Mouse (Mus musculus): ENCODE measurements at regions not wholly inside any gene's neighbourhood (a gene's known extent, or its start where the extent isn't known, plus 50 kb on each side); places are given as distances from the start of the nearest gene placed in this dataset.

GRCm38 (mm10) chr14:104676810-104677209 is 154.4 kb upstream of the Rnf219 start:
- no peak for DNase-seq (ENCODE audit: low spot score in 2 of 2)

- DNase-seq (ENCODE audit: low spot score in 2 of 2), result no peak
These were observed 139.3 kb upstream of the Rnf219 start for GRCm38 (mm10) chr14:104661696-104662095.

- DNase-seq (ENCODE audit: low spot score in 2 of 2), result no peak
These were observed 136.3 kb upstream of the Rnf219 start for GRCm38 (mm10) chr14:104658751-104659150.

- DNase-seq (ENCODE audit: low spot score in 2 of 2), result no peak
These were observed 127.5 kb upstream of the Rnf219 start for GRCm38 (mm10) chr14:104649980-104650379.

GRCm38 (mm10) chr14:104644626-104645025 is 122.2 kb upstream of the Rnf219 start:
- DNase-seq (ENCODE audit: low spot score in 2 of 2), result no peak

- DNase-seq (ENCODE audit: low spot score in 2 of 2), result no peak
These were observed 120.3 kb upstream of the Rnf219 start for GRCm38 (mm10) chr14:104642783-104643182.

- no peak for DNase-seq (ENCODE audit: low spot score in 2 of 2)
These were observed 116.9 kb upstream of the Rnf219 start for GRCm38 (mm10) chr14:104639300-104639699.

GRCm38 (mm10) chr14:104611467-104611866 is 89.0 kb upstream of the Rnf219 start:
- no peak for DNase-seq (ENCODE audit: low spot score in 2 of 2)

- no peak for DNase-seq (ENCODE audit: low spot score in 2 of 2)
These were observed 87.9 kb upstream of the Rnf219 start for GRCm38 (mm10) chr14:104610378-104610777.

- no peak for DNase-seq (ENCODE audit: low spot score in 2 of 2)
These were observed 72.4 kb upstream of the Rnf219 start for GRCm38 (mm10) chr14:104594851-104595250.

Data from spleen, postnatal 14 days (tissue).